Mouse (Mus musculus): Measurements from ENCODE around the gene Tesk2. TPM values are rescaled to one million over a fixed set of nuclear protein-coding genes. Genes with fewer than 3 reads are reported as not detected.
"Not testable (repeated sequence)": the region's sequence is repeated elsewhere in the genome, so short reads cannot be mapped to it uniquely, and the experiment has no call there.

The Tesk2 gene
- total RNA-seq, 4 experiments from 2014 or later, result 5.1 to 5.8 (median 5.5) TPM

- peak; percentile 50 to 65 for DNase-seq (ENCODE audit: low spot score in 2 of 2)
Measured at GRCm38 (mm10) chr4:116788956-116789355, 68.2 kb downstream of the Tesk2 start.

GRCm38 (mm10) chr4:116792453-116792852 is 71.7 kb downstream of the Tesk2 start:
- no peak for DNase-seq (ENCODE audit: low spot score in 2 of 2)

GRCm38 (mm10) chr4:116794273-116794672 is 73.5 kb downstream of the Tesk2 start:
- no peak for DNase-seq (ENCODE audit: low spot score in 2 of 2)

DNA sequence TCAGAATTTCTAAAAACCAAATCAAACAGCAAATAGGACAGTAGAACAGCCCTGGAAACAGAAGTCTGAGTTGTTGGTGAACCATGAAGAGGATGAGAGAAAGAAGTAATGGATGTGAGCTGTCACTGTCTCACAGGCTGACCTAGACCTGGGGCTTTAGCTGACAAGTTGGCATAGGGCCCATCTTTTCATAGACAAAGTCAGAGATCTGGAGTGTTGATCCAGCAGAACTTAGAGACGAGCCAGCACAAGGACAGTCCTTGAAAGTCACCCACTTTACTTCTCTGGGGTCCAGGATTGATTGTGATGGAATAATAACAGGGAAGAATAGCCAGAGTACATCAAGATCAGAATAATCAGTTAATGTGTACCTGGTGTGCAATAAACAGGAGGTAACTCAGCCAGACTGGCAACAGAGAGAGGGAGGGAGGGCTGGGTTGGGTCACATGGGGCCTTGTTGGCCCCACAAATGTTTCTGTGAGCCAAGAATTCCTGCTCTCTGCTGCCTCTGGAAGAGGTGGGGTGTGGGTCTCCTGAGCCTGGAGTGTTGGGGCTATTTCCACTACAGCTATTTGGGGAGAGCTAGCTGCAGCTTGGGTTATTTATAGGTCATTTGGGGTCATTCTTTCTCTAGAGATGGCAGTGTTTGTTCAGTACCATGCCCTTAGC is 75.8 kb downstream of the Tesk2 start:
- DNase-seq (ENCODE audit: low spot score in 2 of 2), result no peak

DNA sequence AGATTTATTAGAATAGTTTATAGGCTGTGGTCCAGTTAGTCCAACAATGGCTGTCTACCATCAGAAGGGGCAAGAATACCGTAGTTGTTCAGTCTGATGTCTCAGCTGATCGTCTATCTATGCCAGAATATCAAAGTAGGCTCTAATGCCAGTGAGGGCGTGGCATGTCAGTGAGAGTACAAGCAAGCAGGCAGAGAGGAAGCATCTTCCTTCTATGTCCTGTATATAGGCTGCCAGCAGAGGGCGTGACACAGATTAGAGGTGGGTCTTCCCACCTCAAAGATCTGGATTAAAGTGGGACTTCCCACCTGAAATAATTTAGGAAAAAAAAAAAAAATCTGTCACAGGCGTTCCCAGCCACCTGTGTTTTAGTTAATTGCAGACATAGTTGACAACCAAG is 79.2 kb downstream of the Tesk2 start:
- no peak for DNase-seq (ENCODE audit: low spot score in 2 of 2)

DNA sequence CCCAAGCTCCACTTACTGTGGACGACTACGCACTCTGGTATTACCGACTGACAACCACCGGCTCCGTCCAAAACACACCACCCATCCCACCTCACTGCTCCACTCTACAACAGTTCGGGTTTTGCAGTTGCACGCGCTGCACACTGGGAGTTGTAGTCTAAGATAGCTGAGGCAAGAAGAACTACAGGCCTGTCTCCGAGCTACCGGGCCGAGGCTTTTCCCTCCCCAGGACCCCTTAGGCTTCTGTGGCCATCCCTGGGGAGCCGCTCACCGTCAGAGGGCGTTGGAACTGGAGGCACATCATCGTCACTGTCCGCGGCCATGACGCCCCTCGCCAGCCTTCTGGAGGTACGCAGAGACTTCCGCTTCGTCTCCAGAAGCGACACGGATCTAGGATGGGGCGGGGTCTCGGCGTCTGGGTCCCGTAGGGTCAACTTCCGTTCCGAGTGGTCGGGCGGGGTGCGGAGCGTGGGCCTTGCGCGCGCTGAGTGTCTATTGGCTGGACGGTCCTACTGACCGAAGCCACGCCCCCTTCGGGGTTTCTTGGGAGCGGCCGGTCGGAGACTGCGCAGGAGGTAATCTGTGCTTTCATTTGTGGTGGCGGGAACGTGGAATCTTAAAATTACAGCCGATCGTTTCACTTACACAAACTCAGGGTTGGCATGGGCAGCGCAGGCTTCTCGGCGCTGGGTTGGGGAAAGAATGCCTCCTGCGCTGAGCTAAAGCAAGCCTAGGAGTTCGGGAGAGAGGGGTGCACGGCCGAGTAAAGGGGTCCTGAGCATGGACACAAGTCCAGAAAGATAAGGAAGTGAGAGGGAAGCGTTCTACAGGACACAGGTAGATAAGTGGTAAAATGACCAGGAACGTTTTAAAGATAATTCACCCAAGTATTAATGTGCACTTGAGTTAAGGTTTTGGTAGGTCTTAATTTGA is 86.7 kb downstream of the Tesk2 start, which contains the start of the genes Toe1 and Mutyh:
Toe1 (minus strand) TSS at position 444 of the 933 bp plus-strand sequence.
Mutyh (plus strand) TSS at position 527 of the 933 bp plus-strand sequence.
- DNase-seq (ENCODE audit: low spot score in 2 of 2), result peak; percentile 68 to 93

DNA sequence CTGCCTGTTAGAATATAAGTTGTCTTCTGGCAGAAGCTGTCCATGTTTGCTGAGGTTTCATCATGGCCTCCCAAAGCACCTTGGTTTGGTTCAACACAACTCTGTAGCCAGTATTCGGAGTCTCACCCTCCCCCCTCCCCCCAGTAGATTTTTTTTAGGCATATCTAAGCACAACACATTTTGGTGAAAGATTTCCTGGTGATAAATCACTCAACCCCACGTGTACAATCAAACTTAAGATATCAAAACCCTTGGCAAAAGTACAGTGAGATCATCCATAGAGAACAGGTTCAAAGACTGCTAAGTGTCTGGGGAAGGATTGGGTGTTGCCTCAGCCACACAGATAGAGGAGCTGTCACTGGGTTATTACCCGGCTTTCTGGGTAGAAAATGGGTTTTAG is 90.3 kb downstream of the Tesk2 start:
- no peak for DNase-seq (ENCODE audit: low spot score in 2 of 2)

DNA sequence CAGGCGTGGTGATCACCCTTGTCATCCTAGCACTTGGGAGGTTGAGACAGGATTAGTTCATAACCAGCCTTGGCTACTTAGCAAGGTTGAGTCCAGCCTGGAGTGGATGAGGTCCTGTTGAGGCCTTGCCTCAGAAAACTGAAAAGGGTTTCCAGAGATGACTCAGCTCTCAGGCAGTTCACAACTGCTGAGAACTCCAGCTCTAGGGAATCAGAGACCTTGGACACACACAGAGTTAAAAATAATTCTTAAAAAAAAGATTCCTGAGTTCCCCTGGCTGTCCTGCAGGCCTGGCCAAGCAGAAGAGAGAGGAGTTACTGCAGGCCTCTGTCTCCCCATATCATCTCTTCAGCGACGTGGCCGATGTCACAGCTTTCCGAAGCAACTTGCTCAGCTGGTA is 94.5 kb downstream of the Tesk2 start:
- DNase-seq (ENCODE audit: low spot score in 2 of 2), result no peak

DNA sequence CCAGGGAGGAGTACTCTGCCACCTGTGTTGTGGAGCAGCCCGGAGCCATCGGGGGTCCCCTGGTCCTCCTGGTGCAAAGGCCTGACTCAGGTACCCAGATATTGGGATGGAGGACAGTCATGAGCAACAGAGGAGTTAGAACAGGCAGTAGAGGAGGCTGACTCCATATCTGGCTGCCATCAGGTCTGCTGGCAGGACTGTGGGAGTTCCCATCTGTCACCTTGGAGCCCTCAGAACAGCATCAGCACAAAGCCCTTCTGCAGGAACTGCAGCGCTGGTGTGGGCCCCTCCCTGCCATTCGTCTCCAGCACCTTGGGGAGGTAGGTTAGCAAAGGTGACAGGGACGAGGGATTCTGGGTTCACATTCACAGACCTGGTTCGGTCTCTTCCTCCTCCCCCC is 96.7 kb downstream of the Tesk2 start:
- DNase-seq (ENCODE audit: low spot score in 2 of 2), result peak in 1 of 2 experiments; percentile 44

DNA sequence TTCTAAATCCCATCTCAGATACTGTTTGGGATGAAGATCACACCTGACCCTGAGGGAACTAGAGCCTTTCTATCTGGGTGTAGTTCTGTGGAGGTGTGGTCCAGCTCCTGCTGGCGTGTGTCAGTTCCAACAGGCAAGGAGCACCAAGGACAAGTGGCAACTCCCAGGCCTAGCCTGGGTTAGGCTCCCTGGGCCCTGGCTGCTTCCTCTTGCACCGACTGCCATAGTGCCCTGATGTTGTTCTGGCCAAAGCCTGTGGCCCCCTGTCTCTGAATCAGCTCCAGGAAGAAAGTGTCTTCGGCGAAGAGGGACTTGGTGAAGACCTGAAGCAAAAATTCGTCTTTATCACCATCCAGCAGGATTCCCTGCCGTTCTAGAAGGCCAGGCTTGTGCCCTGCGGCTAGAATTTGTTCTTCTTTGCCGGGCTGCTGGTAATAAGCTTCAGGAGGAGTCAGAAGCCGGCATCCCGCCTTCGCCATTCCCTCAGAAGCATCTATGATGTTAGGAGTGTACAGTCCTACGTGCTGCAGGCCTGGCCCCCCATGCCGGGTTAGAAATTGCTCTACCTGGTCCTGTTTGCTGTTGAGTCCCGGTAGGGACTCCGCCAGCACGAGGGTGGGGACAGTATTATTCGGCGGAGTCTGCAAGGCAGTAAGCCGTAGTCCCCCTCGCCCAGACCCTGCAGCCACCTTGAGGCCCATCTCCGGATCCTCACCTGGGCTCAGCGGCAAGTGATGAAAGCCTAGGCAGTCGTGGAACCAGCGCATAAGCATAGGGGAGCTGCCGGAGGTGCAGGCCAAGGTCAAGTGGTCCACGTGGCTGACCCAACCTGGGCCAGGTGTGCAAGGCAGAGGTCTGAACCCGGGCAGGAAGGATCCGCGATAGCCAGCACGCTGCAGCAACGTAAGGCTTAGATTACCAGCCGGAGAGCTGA is 99.5 kb downstream of the Tesk2 start:
- no peak for DNase-seq (ENCODE audit: low spot score in 2 of 2)

DNA sequence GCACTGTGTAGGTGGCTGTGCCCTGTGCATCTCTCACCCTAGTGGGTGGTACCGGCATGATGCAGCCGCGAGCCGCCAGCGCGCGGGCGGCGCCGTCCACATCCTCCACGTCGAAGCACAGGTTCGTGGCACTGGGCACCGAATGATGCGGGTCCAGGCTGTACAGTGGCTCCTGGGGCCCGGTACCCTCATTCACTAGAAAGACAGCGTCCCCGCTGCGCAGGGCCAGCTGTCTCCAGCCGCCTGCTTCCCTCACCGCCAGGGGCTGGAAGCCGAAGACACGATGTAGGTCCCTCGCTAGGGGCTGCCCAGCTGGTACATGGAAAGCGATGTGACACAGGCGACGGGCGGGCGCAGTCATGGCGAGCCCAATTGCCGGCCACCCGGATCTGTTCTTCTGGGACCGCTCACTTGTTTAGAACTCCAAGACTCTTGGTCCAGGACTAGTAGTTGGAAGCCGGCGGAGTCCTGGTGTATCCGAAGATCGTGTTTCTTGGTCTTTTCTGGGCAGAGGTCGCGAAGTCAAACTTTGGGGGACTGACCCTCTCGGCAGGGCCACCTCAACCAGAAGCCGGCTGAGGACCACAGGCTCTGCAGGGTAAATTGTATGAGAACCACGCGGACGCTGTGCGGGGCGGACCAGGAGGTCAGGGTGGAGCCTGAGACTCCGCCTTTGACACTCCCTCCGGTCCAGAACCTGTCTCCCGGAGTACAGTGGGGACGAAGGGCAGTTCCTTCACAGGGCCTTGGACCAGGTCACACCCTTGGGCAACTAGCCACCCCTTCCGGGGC is 100.3 kb downstream of the Tesk2 start:
- DNase-seq (ENCODE audit: low spot score in 2 of 2), result peak in 1 of 2 experiments; percentile 39

DNA sequence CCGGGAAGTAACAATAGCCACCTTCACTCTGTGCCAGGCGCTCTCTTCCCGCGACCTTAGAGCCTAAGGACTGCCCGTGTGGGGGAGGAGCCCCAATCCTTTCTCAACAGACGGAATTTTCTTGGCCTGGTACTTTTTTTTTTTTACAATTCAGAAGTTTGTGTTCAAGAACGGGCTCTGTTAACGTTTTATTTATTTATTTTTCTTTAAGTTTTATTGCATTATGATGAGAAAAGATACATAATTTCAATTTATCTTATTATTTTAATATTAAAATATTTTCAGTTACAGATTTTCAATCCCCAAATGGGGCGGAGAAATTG is 100.9 kb downstream of the Tesk2 start, which contains the start of gene Hpdl:
Hpdl (minus strand) TSS at position 14 of the 323 bp plus-strand sequence.
- no peak for DNase-seq (ENCODE audit: low spot score in 2 of 2)

GRCm38 (mm10) chr4:116824541-116825004 is 103.8 kb downstream of the Tesk2 start:
- peak; percentile 61 to 62 for DNase-seq (ENCODE audit: low spot score in 2 of 2)

GRCm38 (mm10) chr4:116827819-116828218 is 107.1 kb downstream of the Tesk2 start:
- no peak for DNase-seq (ENCODE audit: low spot score in 2 of 2)

DNA sequence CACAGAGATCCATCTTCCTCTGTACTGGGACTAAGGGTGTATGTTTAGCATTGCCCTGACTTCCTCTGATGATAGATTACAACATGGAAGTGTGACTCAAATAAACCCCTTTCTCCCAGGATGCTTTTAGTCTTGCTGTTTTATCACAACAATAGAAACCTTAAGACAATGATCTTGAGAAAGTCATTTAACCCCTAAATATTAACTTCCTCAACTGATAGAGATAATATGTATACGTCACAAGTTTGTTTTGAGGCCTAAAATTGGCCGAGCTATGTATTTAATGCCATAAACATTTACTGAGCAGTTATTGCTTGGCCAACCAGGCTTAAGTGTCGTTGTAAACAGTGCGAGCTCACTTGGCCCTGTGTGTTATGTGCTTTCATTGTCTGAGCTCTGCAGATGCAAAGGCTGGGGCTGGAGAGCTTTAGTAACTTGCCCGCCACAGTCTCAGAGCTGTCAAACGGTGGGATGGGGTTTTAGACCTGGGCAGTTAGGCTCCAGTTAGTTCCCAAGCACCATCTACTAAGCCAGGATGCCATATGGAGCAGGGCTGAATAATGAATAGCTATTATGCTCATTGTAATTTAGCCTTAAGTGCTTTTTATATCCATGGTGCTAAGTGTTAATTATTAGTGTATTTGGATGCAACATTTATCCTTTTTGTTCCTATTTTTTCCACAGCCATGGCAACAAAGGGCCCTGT is 108.8 kb downstream of the Tesk2 start:
- no peak for DNase-seq (ENCODE audit: low spot score in 2 of 2)

GRCm38 (mm10) chr4:116830070-116830368 is 109.3 kb downstream of the Tesk2 start:
- no peak for DNase-seq (ENCODE audit: low spot score in 2 of 2)

- no peak for DNase-seq (ENCODE audit: low spot score in 2 of 2)
Measured at GRCm38 (mm10) chr4:116838999-116839398, 118.3 kb downstream of the Tesk2 start.

GRCm38 (mm10) chr4:116840096-116840495 is 119.3 kb downstream of the Tesk2 start:
- not testable (repeated sequence) for DNase-seq (ENCODE audit: low spot score in 2 of 2)

- no peak for DNase-seq (ENCODE audit: low spot score in 2 of 2)
Measured at GRCm38 (mm10) chr4:116840841-116841240, 120.1 kb downstream of the Tesk2 start.

GRCm38 (mm10) chr4:116844324-116844723 is 123.6 kb downstream of the Tesk2 start:
- no peak for DNase-seq (ENCODE audit: low spot score in 2 of 2)

All from left cerebral cortex, adult 8-10 months (tissue).